Mouse (Mus musculus): ENCODE measurements around the gene Ntm.

Ntm gene

DNA sequence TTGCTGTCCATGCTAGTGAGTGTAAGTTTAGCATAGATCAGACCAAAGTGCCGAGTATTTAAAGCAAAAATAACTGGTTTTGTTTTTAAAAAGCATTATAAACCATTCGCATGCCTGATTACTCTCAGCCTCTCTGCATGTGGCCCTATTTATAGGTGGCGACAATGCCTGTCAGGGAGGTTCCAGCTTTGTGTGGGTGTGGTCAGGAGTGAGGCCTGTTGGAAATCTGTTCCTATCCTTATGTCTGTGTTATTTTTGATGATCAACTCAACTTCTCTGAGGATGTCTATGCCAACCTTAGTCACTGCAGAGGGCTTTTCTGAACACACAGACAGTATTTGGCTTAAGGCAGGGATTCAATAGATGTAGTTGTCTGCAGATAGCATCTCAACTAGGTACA lies 78.9 kb downstream of the Ntm start:
- DNase-seq, result no peak

GRCm38 (mm10) chr9:29881614-29882013 lies 81.3 kb downstream of the Ntm start:
- DNase-seq, result no peak

- DNase-seq, result no peak
Observed at GRCm38 (mm10) chr9:29877583-29877982, 85.4 kb downstream of the Ntm start.

DNA sequence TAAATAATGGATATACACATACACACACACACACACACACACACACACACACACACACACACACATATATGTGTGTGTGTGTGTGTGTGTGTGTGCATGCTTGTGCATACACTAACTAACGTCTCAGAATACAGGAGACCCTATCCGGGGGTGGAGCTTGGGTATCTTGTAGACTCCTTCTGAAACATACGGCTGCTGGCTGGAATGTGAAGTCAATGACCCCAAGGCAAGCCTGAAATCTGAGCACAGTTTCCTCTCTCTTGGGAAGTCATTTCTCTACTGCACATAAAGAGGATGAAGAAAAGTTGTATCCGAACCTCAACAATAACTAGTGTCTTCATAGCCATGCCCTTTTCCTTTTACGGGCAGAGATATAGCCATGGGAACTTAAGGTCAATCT lies 95.2 kb downstream of the Ntm start:
- DNase-seq, result no peak

GRCm38 (mm10) chr9:29866824-29867223 lies 96.1 kb downstream of the Ntm start:
- no peak for DNase-seq

DNA sequence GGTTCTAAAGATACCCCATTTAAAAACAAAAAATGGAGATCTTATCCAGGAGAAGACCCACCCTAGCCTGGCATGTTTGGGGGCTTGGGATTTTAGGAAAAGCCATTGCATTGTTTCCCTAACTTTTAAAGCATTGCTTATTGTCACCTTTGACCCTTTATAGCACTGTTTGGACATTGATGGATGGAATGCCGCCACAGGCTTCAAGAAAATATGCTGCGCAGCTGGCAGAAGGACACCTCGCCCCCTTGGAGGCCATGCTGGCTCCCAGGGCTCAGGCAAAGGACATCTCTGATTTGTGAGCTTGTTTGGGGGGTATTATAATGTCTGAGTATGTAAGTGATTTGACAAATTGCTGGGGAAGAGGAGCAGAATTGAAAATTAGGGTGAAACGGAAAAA lies 96.8 kb downstream of the Ntm start:
- DNase-seq, result no peak

DNA sequence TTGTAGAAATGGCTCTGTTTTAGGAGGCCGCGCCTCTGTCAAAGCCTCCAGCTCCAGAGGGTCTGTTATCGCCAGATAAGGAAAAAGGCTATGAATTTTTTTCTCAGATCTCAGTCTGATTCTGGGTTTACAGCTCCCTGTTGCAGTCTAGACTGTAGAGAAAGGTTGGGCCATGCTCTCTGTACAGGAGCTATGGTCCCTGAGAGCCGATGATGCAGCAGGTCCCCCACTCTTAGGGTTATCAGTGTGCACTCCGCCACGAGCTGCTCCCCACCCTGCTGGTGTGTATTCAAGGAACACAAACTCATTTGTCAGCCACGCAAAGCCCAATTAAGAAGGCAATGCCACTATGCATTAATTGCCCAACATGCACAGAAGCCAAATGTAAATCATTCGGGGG lies 97.4 kb downstream of the Ntm start:
- no peak for DNase-seq

GRCm38 (mm10) chr9:29864886-29865285 lies 98.1 kb downstream of the Ntm start:
- DNase-seq, result peak; percentile 49

DNA sequence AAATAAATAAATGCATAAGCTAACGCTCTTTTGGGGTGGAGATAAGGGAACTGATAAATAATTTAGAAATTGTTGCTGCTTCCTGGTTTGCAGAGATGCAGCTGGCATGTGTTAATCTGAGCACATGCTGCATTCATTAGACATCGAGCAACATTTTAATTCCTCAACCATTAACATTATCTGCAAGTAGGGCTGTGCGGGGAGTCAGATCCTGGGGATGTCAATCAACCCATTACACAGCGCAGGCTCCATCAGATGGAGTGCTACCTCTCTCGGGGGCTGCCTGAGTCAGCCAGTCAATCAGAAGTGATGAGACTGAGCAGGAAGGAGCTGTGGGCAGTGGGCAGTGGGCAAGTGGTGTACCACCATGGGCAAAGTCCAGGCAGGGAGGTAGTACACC lies 100.5 kb downstream of the Ntm start:
- DNase-seq, result no peak

GRCm38 (mm10) chr9:29859256-29860048 lies 103.5 kb downstream of the Ntm start:
- DNase-seq, result no peak

DNA sequence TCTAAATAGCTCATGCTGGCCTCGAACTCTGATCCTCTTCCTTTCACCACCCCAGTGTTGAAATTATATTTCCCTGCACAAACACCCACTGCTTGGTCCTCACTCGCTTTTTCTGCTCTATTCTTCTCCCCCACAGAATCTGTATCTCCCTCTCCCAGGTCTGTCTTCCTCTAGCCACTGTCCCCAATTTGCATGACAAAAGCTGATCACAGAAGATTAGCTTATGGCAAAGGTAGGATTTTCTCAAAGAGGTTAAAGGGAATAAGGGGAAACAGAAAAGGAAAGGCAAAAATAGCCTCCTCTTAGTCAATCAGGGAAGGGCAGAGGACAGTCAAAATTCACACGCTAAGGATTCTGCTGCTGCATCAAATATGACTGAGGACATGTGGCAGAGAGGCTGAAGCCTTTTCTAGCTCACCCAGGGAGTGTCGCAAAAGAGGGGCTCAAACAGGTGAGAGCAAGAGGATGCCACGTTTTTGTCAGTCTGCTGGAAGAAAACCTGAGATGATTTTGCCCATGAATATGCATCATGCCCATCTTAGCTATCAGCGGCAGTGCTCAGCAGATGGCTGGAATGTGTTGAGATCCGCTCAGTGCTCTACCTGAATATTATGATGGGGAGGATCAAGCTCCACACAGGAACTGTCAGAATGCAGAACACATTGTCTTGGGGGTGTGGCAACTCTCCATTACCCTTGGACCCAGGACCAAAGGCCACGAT lies 114.0 kb downstream of the Ntm start:
- no peak for DNase-seq

DNA sequence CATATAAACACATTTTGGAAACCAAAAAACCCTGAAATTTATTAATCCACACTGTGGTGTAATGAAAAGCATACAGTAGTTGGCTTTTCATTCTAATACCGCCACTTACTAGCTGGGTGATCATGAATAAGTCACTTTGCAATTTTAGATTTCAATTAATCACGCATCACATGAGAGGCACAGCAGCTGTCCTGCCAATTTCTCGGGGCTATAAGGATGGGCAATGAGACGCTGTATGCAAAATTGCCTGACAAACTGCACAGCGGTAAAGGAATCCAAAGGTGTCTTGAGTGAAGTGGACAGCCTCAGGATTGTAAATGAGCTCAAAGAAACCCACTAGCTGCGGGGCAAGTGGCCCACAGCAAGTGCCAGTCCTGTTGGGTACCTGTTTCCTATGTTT lies 125.6 kb downstream of the Ntm start:
- no peak for DNase-seq

GRCm38 (mm10) chr9:29834911-29835310 lies 128.0 kb downstream of the Ntm start:
- DNase-seq, result peak; percentile 53

DNA sequence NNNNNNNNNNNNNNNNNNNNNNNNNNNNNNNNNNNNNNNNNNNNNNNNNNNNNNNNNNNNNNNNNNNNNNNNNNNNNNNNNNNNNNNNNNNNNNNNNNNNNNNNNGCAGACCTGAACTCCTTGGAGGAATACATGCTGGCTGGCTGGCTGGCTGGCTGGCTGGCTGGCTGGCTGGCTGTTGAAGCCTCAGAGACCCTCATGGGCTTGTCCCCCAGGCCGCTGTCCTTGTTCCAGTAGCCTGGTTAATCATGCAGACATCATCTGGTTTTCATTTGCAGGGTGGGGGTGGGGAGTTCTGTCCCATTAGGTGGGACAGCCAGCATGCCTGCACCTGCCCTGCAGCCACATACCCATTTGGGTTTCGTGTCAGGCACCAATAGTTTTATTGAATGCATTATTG lies 129.2 kb downstream of the Ntm start:
- DNase-seq, result no peak

DNA sequence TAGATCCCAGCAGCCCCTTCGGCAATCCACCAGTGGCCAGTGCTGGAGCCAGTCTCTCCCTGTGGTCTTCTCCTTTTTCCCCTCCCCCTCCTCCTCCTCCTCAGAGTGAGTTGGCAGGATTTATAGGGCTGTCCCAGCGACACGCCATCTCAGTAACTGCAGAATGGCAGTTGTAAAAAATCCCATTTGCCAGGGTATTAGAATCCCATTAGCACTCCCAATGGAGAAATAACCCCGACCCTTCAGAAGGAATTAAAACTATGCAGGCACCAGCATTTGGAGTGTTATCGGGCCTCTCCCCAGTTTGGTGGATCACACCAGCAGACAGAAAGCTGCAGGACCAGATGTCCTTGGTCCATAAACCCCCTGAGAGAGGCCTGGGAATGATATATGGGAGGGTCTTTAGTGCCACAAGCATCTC lies 135.7 kb downstream of the Ntm start:
- no peak for DNase-seq

GRCm38 (mm10) chr9:29825236-29825635 lies 137.7 kb downstream of the Ntm start:
- no peak for DNase-seq

- DNase-seq, result peak; percentile 76
Observed at GRCm38 (mm10) chr9:29823716-29824115, 139.2 kb downstream of the Ntm start.

- DNase-seq, result no peak
Observed at GRCm38 (mm10) chr9:29812685-29813084, 150.3 kb downstream of the Ntm start.

DNA sequence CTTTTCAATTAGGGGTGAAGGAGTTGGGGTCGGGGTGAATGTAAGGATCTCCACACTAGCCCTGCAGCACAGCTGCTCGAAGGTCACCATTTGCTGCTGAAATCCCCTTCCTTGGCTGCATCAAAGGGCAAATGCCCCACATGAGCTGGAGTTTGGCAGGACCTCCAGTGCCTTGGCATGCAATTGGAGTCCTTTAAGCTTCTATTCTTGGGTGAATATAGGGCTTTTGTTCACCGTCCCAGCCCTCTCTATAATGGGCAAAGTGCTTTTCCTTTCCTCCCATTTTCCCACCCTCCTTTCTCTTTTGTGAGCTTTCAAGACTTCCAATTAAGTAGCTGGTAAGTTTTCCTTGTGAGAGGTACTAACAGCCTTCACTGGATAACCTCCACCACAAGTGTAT lies 156.2 kb downstream of the Ntm start:
- no peak for DNase-seq

DNA sequence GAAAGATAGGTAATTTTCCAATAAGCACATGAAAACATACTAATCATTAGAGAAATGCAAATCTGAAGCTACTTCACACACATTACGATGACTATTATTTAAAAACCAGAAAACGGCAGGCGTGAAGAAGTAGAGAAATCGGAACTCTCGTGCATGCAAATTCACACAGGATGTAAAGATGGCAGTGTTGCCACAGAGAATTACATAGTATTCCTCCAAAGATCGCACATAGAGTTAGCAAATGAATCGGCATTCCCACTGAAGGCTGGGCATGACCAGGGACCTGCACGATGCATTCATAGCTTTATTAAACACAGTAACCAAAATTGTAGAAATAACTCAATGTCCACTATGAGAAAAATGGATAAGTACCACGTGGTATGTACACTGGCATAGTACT lies 158.5 kb downstream of the Ntm start:
- DNase-seq, result no peak

GRCm38 (mm10) chr9:29803738-29804285 lies 159.1 kb downstream of the Ntm start:
- no peak for DNase-seq

GRCm38 (mm10) chr9:29802990-29803737 lies 159.8 kb downstream of the Ntm start:
- no peak for DNase-seq

- no peak for DNase-seq
Observed at GRCm38 (mm10) chr9:29802071-29802705, 160.8 kb downstream of the Ntm start.

Data from cerebellum, adult 8-10 months (tissue).